Mouse (Mus musculus): Measurements from ENCODE around the gene Mrps34. TPM values are rescaled to one million over a fixed set of nuclear protein-coding genes. Genes with fewer than 3 reads are reported as not detected.

Mrps34 gene
- total and polyA plus RNA-seq, 3 experiments: 56.5 to 80.5 (median 57.2) TPM

DNA sequence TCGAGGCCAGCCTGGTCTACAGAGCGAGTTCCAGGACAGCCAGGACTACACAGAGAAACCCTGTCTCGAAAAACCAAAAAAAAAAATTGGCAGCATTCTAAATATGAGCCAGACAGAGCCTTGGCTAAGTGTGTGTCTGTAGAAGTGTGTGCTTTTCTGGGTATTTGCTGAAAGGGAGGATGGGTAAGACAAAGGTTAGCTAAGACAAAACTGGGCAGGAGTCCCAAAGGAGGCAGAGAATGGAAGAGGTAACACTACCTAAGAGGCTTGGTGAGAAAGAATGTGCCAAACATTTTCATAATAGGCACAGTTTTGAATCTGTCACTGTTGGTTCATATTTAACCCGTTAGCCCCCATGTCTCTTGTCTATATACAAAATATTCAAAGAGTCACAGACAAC, 37.5 kb downstream of the Mrps34 start:
- dilution Hi-C loops (cut with MboI; ENCODE audit: extremely low pct_ligation_motif_present, extremely low pct_unique_long_range_greater_than_20kb, low sequenced_read_pairs): no loop called here
- no peak overlapping the region for H3K27ac ChIP-seq (ENCODE audit: insufficient read depth, low read depth)
- H3K4me1 ChIP-seq (ENCODE audit: control insufficient read depth in 1 of 2, insufficient read depth in 2 of 2): peaks cover 8 to 39% of the 10 kb centered on the region in 2 experiments; a peak in 3 of 4 replicates
- H3K79me2 ChIP-seq (replicated peaks; ENCODE audit: control insufficient read depth, extremely low read depth, insufficient read depth, poor library complexity, severe bottlenecking): peaks cover 76% of the 10 kb centered on the region
- TF ChIP-seq IRF4 (IDR thresholded peaks at IDR 0.05; ENCODE audit: low read depth, low read length) (no peak), SMC3 (IDR thresholded peaks at IDR 0.05; ENCODE audit: low read depth, low read length) (no peak), ETS1 (conservative IDR thresholded peaks at IDR 0.05; ENCODE audit: low read depth, low read length) (no peak), JUN (IDR thresholded peaks at IDR 0.05; ENCODE audit: insufficient read depth, low read depth, low read length) (no peak), NELFE (IDR thresholded peaks at IDR 0.05; ENCODE audit: low read depth, low read length) (no peak), POLR2AphosphoS2 (IDR thresholded peaks at IDR 0.05; ENCODE audit: low read depth, low read length) (no peak), MAFK (IDR thresholded peaks at IDR 0.05; ENCODE audit: insufficient replicate concordance, low read length) (no peak), KAT2A (IDR thresholded peaks at IDR 0.05; ENCODE audit: insufficient replicate concordance, low read length) (no peak), TCF12 (IDR thresholded peaks at IDR 0.05; ENCODE audit: low read depth, low read length) (no peak), USF2 (conservative IDR thresholded peaks at IDR 0.05; ENCODE audit: low read depth, low read length) (no peak)
- no peak overlapping the region for H3K9ac ChIP-seq (ENCODE audit: insufficient read depth, low read depth)
- H3K4me2 ChIP-seq (ENCODE audit: insufficient read depth, low read depth, poor library complexity, severe bottlenecking): no peak overlapping the region
- no peak for DNase-seq (ENCODE audit: extremely low read depth)
- in situ Hi-C loops (cut with MboI; ENCODE audit: low pct_ligation_motif_present, low pct_unique_long_range_greater_than_20kb, low sequenced_read_pairs): no loop called here
- no peaks in the 10 kb centered on the region for H3K9me3 ChIP-seq (replicated peaks; ENCODE audit: low read length)
- peaks cover 17 to 58% of the 10 kb centered on the region in 2 experiments for H3K36me3 ChIP-seq (replicated peaks in 1 of 2; ENCODE audit: control insufficient read depth in 1 of 2, insufficient read depth in 1 of 2, low read length in 1 of 2)
- no peak overlapping the region for H3K4me3 ChIP-seq (replicated peaks in 1 of 3; ENCODE audit: low read depth in 2 of 3, low read length in 2 of 3, poor library complexity in 1 of 3)
- no peaks in the 10 kb centered on the region for H3K27me3 ChIP-seq (replicated peaks)

DNA sequence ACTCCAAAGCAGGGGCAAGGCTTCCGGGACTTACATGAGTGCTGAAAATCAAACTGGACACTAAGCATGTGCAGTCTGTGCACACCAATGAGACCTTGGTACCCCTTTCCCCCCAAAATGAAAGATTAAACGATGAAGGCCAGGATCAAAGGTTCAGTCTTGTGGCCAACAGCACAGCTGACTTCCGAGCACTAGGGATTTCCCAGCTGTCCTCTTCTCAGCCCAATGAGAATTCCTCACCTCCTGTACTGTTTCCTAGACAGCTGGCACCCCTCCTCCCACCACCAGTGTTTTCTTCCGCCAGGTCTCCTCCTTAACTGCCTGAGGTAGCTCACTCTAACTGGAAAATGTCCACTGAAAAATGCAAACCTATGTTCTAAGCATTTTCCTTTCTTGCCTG, 38.2 kb downstream of the Mrps34 start:
- no peak for DNase-seq (ENCODE audit: extremely low read depth)
- Histone ChIP-seq H3K9ac (ENCODE audit: insufficient read depth, low read depth) (no peak overlapping the region), H3K27me3 (replicated peaks) (no peaks in the 10 kb centered on the region), H3K79me2 (replicated peaks; ENCODE audit: control insufficient read depth, extremely low read depth, insufficient read depth, poor library complexity, severe bottlenecking) (peaks cover 74% of the 10 kb centered on the region), H3K9me3 (replicated peaks; ENCODE audit: low read length) (no peaks in the 10 kb centered on the region), H3K36me3 (replicated peaks in 1 of 2; ENCODE audit: control insufficient read depth in 1 of 2, insufficient read depth in 1 of 2, low read length in 1 of 2) (peaks cover 11 to 52% of the 10 kb centered on the region in 2 experiments), H3K4me3 (replicated peaks in 1 of 3; ENCODE audit: low read depth in 2 of 3, low read length in 2 of 3, poor library complexity in 1 of 3) (no peak overlapping the region), H3K4me2 (ENCODE audit: insufficient read depth, low read depth, poor library complexity, severe bottlenecking) (no peak overlapping the region; the same call in 1 of the 2 replicates), H3K4me1 (ENCODE audit: control insufficient read depth in 1 of 2, insufficient read depth in 2 of 2) (peaks cover 8 to 39% of the 10 kb centered on the region in 2 experiments; a peak in 3 of 4 replicates), H3K27ac (ENCODE audit: insufficient read depth, low read depth) (no peak overlapping the region)
- dilution Hi-C loops (cut with MboI; ENCODE audit: extremely low pct_ligation_motif_present, extremely low pct_unique_long_range_greater_than_20kb, low sequenced_read_pairs) (no loop called here), in situ Hi-C loops (cut with MboI; ENCODE audit: low pct_ligation_motif_present, low pct_unique_long_range_greater_than_20kb, low sequenced_read_pairs) (no loop called here)
- TF ChIP-seq POLR2A (IDR thresholded peaks at IDR 0.05; ENCODE audit: low read depth, low read length) (no peak), RCOR1 (conservative IDR thresholded peaks at IDR 0.05; ENCODE audit: low read depth, low read length) (no peak), ELF1 (IDR thresholded peaks at IDR 0.05; ENCODE audit: low read depth, low read length) (no peak), RAD21 (IDR thresholded peaks at IDR 0.05; ENCODE audit: low read depth, low read length) (no peak), ZKSCAN1 (IDR thresholded peaks at IDR 0.05; ENCODE audit: borderline replicate concordance, low read depth, low read length) (no peak), HCFC1 (IDR thresholded peaks at IDR 0.05; ENCODE audit: low read depth, low read length) (no peak), JUN (IDR thresholded peaks at IDR 0.05; ENCODE audit: insufficient read depth, low read depth, low read length) (no peak), ETS1 (conservative IDR thresholded peaks at IDR 0.05; ENCODE audit: low read depth, low read length) (no peak)
